Mouse (Mus musculus): Measurements from ENCODE around the gene Sfxn5.

Gene Sfxn5

GRCm38 (mm10) chr6:85188256-85189110 is 144.7 kb downstream of the Sfxn5 start:
- no peak for DNase-seq

- peak; percentile 38 for DNase-seq
These were observed 145.6 kb downstream of the Sfxn5 start, which contains the start of gene Emx1 for GRCm38 (mm10) chr6:85187340-85188211. Gene Emx1, plus strand, starts transcription at chr6:85187438.

- no peak for DNase-seq
These were observed 146.5 kb downstream of the Sfxn5 start for GRCm38 (mm10) chr6:85186744-85187059.

GRCm38 (mm10) chr6:85186033-85186743 is 147.0 kb downstream of the Sfxn5 start:
- DNase-seq = no peak

GRCm38 (mm10) chr6:85183951-85184350 is 149.3 kb downstream of the Sfxn5 start:
- no peak for DNase-seq

GRCm38 (mm10) chr6:85180036-85180435 is 153.2 kb downstream of the Sfxn5 start:
- no peak for DNase-seq

GRCm38 (mm10) chr6:85179569-85179968 is 153.7 kb downstream of the Sfxn5 start:
- DNase-seq = no peak

GRCm38 (mm10) chr6:85165440-85165921 is 167.7 kb downstream of the Sfxn5 start:
- DNase-seq = no peak

Data from liver (tissue).